ENCODE assay signal across 9 mouse cellular contexts in genomic region chr1:40600394-40601327, GRCm38 (mm10). TPM values are rescaled to one million over a fixed set of nuclear protein-coding genes. Genes with fewer than 3 reads are reported as not detected.
DNase-seq lines count a peak whose midpoint lies in the region; ATAC-seq lines count a peak whose summit lies in the region.
"Had no signal": no experiment of that assay in that cellular context is flagged by ENCODE, and none has a peak within 500 bp of the region (broad histone marks: within the 10 kb centered on the region; RNA-seq: fewer than 3 reads in every experiment).

No protein-coding gene starts in this region.

- H3K36me3 ChIP-seq in embryonic facial prominence, embryonic 15.5 days = no peaks in the 10 kb centered on the region

- H3K27ac ChIP-seq in embryonic facial prominence, embryonic 15.5 days (replicated peaks) = 0 out of 2 replicates have a peak overlapping the region, but pooled peaks have one; percentile 11

- H3K4me3 ChIP-seq in embryonic facial prominence, embryonic 15.5 days (replicated peaks) = no peak overlapping the region

- no peaks in the 10 kb centered on the region for H3K9me3 ChIP-seq in embryonic facial prominence, embryonic 15.5 days (replicated peaks)

- H3K27me3 ChIP-seq in embryonic facial prominence, embryonic 15.5 days = no peaks in the 10 kb centered on the region

- H3K4me2 ChIP-seq in embryonic facial prominence, embryonic 15.5 days (replicated peaks) = peak overlapping the region; percentile 21; the same call in 1 of the 2 replicates

- DNase-seq in left cerebral cortex, adult 11 months (ENCODE audit: low spot score) = peak; percentile 23
- DNase-seq in left cerebral cortex, postnatal 4 days = no peak
- peak; percentile 55 to 67 for DNase-seq in layer of hippocampus, adult 8-10 months (ENCODE audit: low spot score in 2 of 2)
- DNase-seq in right cerebral cortex, postnatal 36 days (ENCODE audit: low spot score in 2 of 2) = peak; percentile 51 to 56
- DNase-seq in natural killer cell, adult 2 months (ENCODE audit: low spot score in 2 of 2) = no peak
- DNase-seq in urinary bladder, postnatal 25 days (ENCODE audit: low spot score) = no peak

- WGBS in embryonic facial prominence, embryonic 15.5 days = 48% methylated on average over 25 of the region's 25 CpGs

- no peak overlapping the region for H3K9ac ChIP-seq in embryonic facial prominence, embryonic 15.5 days

- intact Hi-C loops in left cerebral cortex, postnatal 4 days (cut with DNase I) = no loop called here

- H3K4me1 ChIP-seq in embryonic facial prominence, embryonic 15.5 days = peaks cover 9% of the 10 kb centered on the region; the same call in 1 of the 2 replicates

- ATAC-seq in embryonic facial prominence, embryonic 15.5 days (ENCODE audit: insufficient number of reproducible peaks, low FRiP score, low TSS enrichment, low read depth) = no peak; the same call in 1 of the 2 replicates
- no peak for ATAC-seq in monocyte, adult 5-6 weeks (replicated peaks; ENCODE audit: insufficient number of reproducible peaks, low FRiP score, low TSS enrichment, poor library complexity, severe bottlenecking)

RNA-seq across cellular contexts. Expression of gene Slc9a4, which starts 20.8 kb away (rescaled TPM):
- 1 to 10 TPM in 1 of 2 experiments, under 1 TPM in 1; 0.24 to 1.8 TPM for total RNA-seq in left cerebral cortex, postnatal 4 days (2021)
- 0.20 TPM in 1 of 2 replicates, not detected in the other for polyA plus RNA-seq in embryonic facial prominence, embryonic 15.5 days (2015; fragmentation: Nextera tagmentation; extraction: Ambion mirVana)
- total RNA-seq in layer of hippocampus, adult 8-10 months (2022) = 10 to 100 TPM; 16.1 to 29.7 (median 19.4) TPM
- 0.57 to 0.78 TPM in 2 of 3 replicates, not detected in the other for total RNA-seq in monocyte, adult 5-6 weeks (2017)
- polyA plus RNA-seq: intestine, embryonic 14.5 days had no signal

Comparison
In these comparisons a context has a peak if more than half of its experiments do, and no peak if none do; other contexts are left out.
1. DNase-seq: peak in left cerebral cortex, adult 11 months (single experiment), layer of hippocampus, adult 8-10 months (2 of 2) and right cerebral cortex, postnatal 36 days (2 of 2); none in left cerebral cortex, postnatal 4 days (single experiment), natural killer cell, adult 2 months (0 of 2) and urinary bladder, postnatal 25 days (single experiment).